Mouse (Mus musculus) C2C12 (cell line): Measurements from ENCODE around the gene Tent4a. TPM values are rescaled to one million over a fixed set of nuclear protein-coding genes. Genes with fewer than 3 reads are reported as not detected.
A peak's percentile ranks its signal among the peaks of the same experiment; 100 is the strongest.

Source experiments
- H3K27me3 ChIP-seq: one replicate; pipeline ENCODE4 v1.6.1; 2011; ENCODE audit not compliant: control insufficient read depth, insufficient read depth, insufficient read length
- H3K36me3 ChIP-seq: one replicate; pipeline ENCODE4 v1.6.1; 2011; ENCODE audit not compliant: control insufficient read depth, insufficient read depth
- H3K4me3 ChIP-seq: one replicate; pipeline ENCODE4 v1.5.1; 2011; ENCODE audit warnings: mild to moderate bottlenecking, control low read depth; ENCODE audit not compliant: poor library complexity, insufficient read depth, severe bottlenecking
- H3K79me2 ChIP-seq: one replicate; pipeline ENCODE4 v1.6.1; 2011; ENCODE audit not compliant: control insufficient read depth, insufficient read depth
- H3K79me3 ChIP-seq: one replicate; pipeline ENCODE4 v1.6.1; 2011; ENCODE audit warnings: low read depth, control low read depth
- H3ac ChIP-seq: one replicate; pipeline ENCODE3; 2011; ENCODE audit warnings: low read depth; ENCODE audit not compliant: control insufficient read depth, insufficient read length
- CEBPB ChIP-seq: IDR thresholded peaks from one replicate; pipeline ENCODE4 v1.6.1; 2011; ENCODE audit warnings: low read depth, mild to moderate bottlenecking, control low read depth, moderate library complexity
- CTCF ChIP-seq: IDR thresholded peaks from one replicate; pipeline ENCODE4 v1.5.1; 2011; ENCODE audit not compliant: control insufficient read depth, insufficient read depth, insufficient read length
- FOSL1 ChIP-seq: IDR thresholded peaks from one replicate; pipeline ENCODE4 v1.8.0; 2011; ENCODE audit warnings: mild to moderate bottlenecking, low read length; ENCODE audit not compliant: poor library complexity, insufficient read depth, severe bottlenecking
- MAX ChIP-seq: IDR thresholded peaks from one replicate; pipeline ENCODE4 v1.6.1; 2011; ENCODE audit warnings: mild to moderate bottlenecking, control low read depth
- MYOD1 ChIP-seq: IDR thresholded peaks from one replicate; pipeline ENCODE4 v1.6.1; 2011; ENCODE audit warnings: low read depth; ENCODE audit not compliant: control insufficient read depth, insufficient read length
- MYOG ChIP-seq: IDR thresholded peaks from one replicate; pipeline ENCODE4 v1.6.1; 2011; ENCODE audit not compliant: control insufficient read depth, insufficient read length; ENCODE audit errors: extremely low read depth
- USF1 ChIP-seq: IDR thresholded peaks from one replicate; pipeline ENCODE4 v1.6.1; 2011; ENCODE audit warnings: low read depth, mild to moderate bottlenecking, control low read depth, moderate library complexity
- polyA plus RNA-seq: library from polyadenylated mRNA; unstranded; fragments of >200 nt; fragmentation: generic; extraction: Trizol; gene quantifications from one replicate; pipeline ENCODE4 v1.2.1, GENCODE M21; 2012; ENCODE audit warnings: missing spikeins

Tent4a gene
- polyA plus RNA-seq, 1 experiment = 19.2 TPM

- Histone ChIP-seq H3K4me3 (no peak overlapping the region), H3K27me3 (no peaks in the 10 kb centered on the region), H3K79me2 (peaks cover 52% of the 10 kb centered on the region), H3ac (no peak overlapping the region), H3K36me3 (peaks cover 13% of the 10 kb centered on the region), H3K79me3 (peaks cover 42% of the 10 kb centered on the region)
- TF ChIP-seq USF1 (no peak), MYOG (no peak), CEBPB (no peak), FOSL1 (no peak), MYOD1 (no peak), CTCF (no peak), MAX (no peak)
These were observed 19.3 kb downstream of the Tent4a start for GRCm38 (mm10) chr13:69515091-69515490.

- Histone ChIP-seq H3K36me3 (peaks cover 54% of the 10 kb centered on the region), H3K27me3 (no peaks in the 10 kb centered on the region), H3K79me2 (peaks cover under 1% of the 10 kb centered on the region), H3K4me3 (no peak overlapping the region), H3K79me3 (peaks cover 3% of the 10 kb centered on the region), H3ac (no peak overlapping the region)
- TF ChIP-seq USF1 (peak; percentile 37), MYOG (no peak)
These were observed 24.8 kb downstream of the Tent4a start for GRCm38 (mm10) chr13:69509391-69510244.

GRCm38 (mm10) chr13:69507666-69508065 is 26.8 kb downstream of the Tent4a start:
- Histone ChIP-seq H3ac (no peak overlapping the region), H3K4me3 (no peak overlapping the region), H3K79me2 (no peaks in the 10 kb centered on the region), H3K79me3 (no peaks in the 10 kb centered on the region), H3K27me3 (no peaks in the 10 kb centered on the region), H3K36me3 (peaks cover 68% of the 10 kb centered on the region)
- no peak for TF ChIP-seq CEBPB
- TF ChIP-seq MAX = no peak
- TF ChIP-seq FOSL1 = no peak
- no peak for TF ChIP-seq MYOG
- TF ChIP-seq MYOD1 = no peak
- TF ChIP-seq CTCF = no peak
- no peak for TF ChIP-seq USF1

- no peaks in the 10 kb centered on the region for H3K27me3 ChIP-seq
- H3K79me3 ChIP-seq = no peaks in the 10 kb centered on the region
- H3ac ChIP-seq = no peak overlapping the region
- H3K79me2 ChIP-seq = no peaks in the 10 kb centered on the region
- H3K36me3 ChIP-seq = peaks cover 74% of the 10 kb centered on the region
- H3K4me3 ChIP-seq = no peak overlapping the region
- TF ChIP-seq MYOG = no peak
- TF ChIP-seq MAX = no peak
- no peak for TF ChIP-seq MYOD1
- no peak for TF ChIP-seq CEBPB
- TF ChIP-seq USF1 = no peak
- TF ChIP-seq CTCF = no peak
- TF ChIP-seq FOSL1 = no peak
These were observed 27.9 kb downstream of the Tent4a start for GRCm38 (mm10) chr13:69506341-69507086.

GRCm38 (mm10) chr13:69502863-69503262 is 31.6 kb downstream of the Tent4a start:
- Histone ChIP-seq H3K4me3 (no peak overlapping the region), H3ac (no peak overlapping the region), H3K79me2 (no peaks in the 10 kb centered on the region), H3K79me3 (no peaks in the 10 kb centered on the region), H3K27me3 (no peaks in the 10 kb centered on the region), H3K36me3 (peaks cover 87% of the 10 kb centered on the region)
- TF ChIP-seq MYOD1 = no peak
- TF ChIP-seq MYOG = no peak
- no peak for TF ChIP-seq USF1
- TF ChIP-seq MAX = no peak
- no peak for TF ChIP-seq FOSL1
- TF ChIP-seq CTCF = no peak
- TF ChIP-seq CEBPB = no peak
